Mouse (Mus musculus): ENCODE results near the gene Olfr401. TPM values are rescaled to one million over a fixed set of nuclear protein-coding genes. Genes with fewer than 3 reads are reported as not detected.
"Not testable (repeated sequence)": the region's sequence is repeated elsewhere in the genome, so short reads cannot be mapped to it uniquely, and the experiment has no call there.

The Olfr401 gene
- total RNA-seq (2017): not detected in 2 replicates

DNA sequence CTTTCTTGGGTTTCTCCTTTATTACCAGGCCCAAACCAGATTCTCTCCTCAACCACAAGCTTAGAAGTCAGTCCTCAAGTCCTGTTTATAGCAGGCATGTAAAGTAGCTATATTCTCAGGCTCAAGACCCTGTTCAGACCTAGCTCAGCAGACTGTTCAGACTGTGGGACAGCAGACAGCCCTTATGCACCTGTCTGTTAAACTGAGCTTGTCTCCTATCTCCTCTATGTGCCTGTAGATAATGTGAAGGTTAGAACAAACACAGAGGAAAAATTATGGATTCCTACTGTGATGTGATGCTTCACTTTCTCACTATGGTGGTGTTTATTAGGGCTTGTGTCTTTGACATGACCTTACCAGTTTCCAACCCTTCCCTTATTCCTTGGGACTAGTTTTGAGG is at the start of gene Olfr401:
Gene Olfr401 (plus strand): TSS at position 301 of the 400 bp plus-strand sequence.
- no peak for ATAC-seq (replicated peaks; ENCODE audit: low read depth, poor library complexity, severe bottlenecking)

- no peak for ATAC-seq (replicated peaks; ENCODE audit: low read depth, poor library complexity, severe bottlenecking)
Measured at GRCm38 (mm10) chr11:74069655-74070054, 43.9 kb upstream of the Olfr401 start, which contains the start of gene Zfp616. Gene Zfp616 (plus strand): TSS chr11:74069955.

- no peak for ATAC-seq (replicated peaks; ENCODE audit: low read depth, poor library complexity, severe bottlenecking)
Measured at GRCm38 (mm10) chr11:74100724-74101123, 12.8 kb upstream of the Olfr401 start.

DNA sequence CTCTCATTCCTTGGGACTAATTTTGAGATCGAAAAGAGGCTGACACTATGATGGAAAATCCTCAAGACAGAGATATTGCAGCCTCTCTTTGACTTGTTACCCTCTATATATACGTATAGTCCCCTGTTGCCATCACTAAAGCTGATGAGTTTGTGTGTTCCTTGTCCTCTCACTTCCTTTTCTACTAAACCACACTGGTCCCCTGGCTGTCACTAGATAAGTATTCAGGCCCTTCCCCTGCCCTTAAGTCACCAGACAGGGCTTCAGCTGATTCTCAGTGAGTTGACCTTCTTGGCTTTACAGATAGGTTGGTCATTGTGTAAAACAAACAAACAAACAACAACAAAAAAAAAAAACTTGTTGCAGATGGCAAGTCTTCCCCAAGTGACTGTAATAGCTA is 12.0 kb upstream of the Olfr401 start:
- ATAC-seq (replicated peaks; ENCODE audit: low read depth, poor library complexity, severe bottlenecking): no peak

GRCm38 (mm10) chr11:74105066-74105465 is 8.4 kb upstream of the Olfr401 start:
- no peak for ATAC-seq (replicated peaks; ENCODE audit: low read depth, poor library complexity, severe bottlenecking)

- not testable (repeated sequence) for ATAC-seq (replicated peaks; ENCODE audit: low read depth, poor library complexity, severe bottlenecking)
Measured at GRCm38 (mm10) chr11:74140001-74140400, 26.5 kb downstream of the Olfr401 start.

GRCm38 (mm10) chr11:74145866-74146265 is 32.4 kb downstream of the Olfr401 start:
- no peak for ATAC-seq (replicated peaks; ENCODE audit: low read depth, poor library complexity, severe bottlenecking)

GRCm38 (mm10) chr11:74153229-74153628 is 39.7 kb downstream of the Olfr401 start, which contains the start of gene Olfr402:
Gene Olfr402 (plus strand): TSS chr11:74153529.
- no peak for ATAC-seq (replicated peaks; ENCODE audit: low read depth, poor library complexity, severe bottlenecking)

DNA sequence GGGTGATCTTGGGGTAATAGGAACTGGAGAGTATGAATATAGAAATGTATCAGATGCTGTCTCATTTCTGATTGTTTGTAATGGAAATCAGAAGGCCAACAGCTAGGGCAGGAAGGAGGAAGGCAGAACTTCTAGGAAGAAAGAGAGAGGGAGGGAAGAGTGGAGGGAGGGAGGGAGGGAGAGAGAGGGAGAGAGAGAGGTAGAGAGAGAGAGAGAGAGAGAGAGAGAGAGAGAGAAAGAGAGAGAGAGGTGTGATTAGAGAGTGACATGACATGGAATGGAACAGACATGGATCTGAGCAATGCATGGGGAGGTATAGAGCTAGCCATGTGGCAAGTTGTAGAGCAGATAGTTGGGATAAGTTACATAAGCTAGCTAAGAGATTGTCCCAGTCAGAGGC is 55.3 kb downstream of the Olfr401 start:
- no peak for ATAC-seq (replicated peaks; ENCODE audit: low read depth, poor library complexity, severe bottlenecking)

Other genes starting within 250 kb of the Olfr401 start
- not detected in 2 replicates for gene Olfr394, start 222.9 kb upstream of the Olfr401 start, total RNA-seq (2017)
- not detected in 2 replicates for gene Olfr395, start 204.4 kb upstream of the Olfr401 start, total RNA-seq (2017)
- gene Olfr23, start 177.0 kb upstream of the Olfr401 start, total RNA-seq (2017): not detected in 2 replicates
- not detected in 2 replicates for gene Olfr397, start 152.9 kb upstream of the Olfr401 start, total RNA-seq (2017)
- gene Olfr398, start 123.3 kb upstream of the Olfr401 start, total RNA-seq (2017): not detected in 2 replicates
- gene Olfr139, start 57.2 kb upstream of the Olfr401 start, total RNA-seq (2017): not detected in 2 replicates
- not detected in 2 replicates for gene Olfr399, start 57.1 kb upstream of the Olfr401 start, total RNA-seq (2017)
- gene Zfp616, start 43.8 kb upstream of the Olfr401 start, total RNA-seq (2017): not detected in 2 replicates
- not detected in 2 replicates for gene Olfr402, start 39.8 kb downstream of the Olfr401 start, total RNA-seq (2017)
- gene Olfr403, start 72.5 kb downstream of the Olfr401 start, total RNA-seq (2017): not detected in 2 replicates
- gene Olfr43, start 97.7 kb downstream of the Olfr401 start, total RNA-seq (2017): not detected in 2 replicates
- gene Olfr406, start 146.1 kb downstream of the Olfr401 start, total RNA-seq (2017): not detected in 2 replicates
- gene Olfr59, start 170.0 kb downstream of the Olfr401 start, total RNA-seq (2017): not detected in 2 replicates
- gene Olfr410, start 224.3 kb downstream of the Olfr401 start, total RNA-seq (2017): not detected in 2 replicates
- not detected in 2 replicates for gene Olfr411, start 238.9 kb downstream of the Olfr401 start, total RNA-seq (2017)
- gene Olfr412, start 248.4 kb downstream of the Olfr401 start, total RNA-seq (2017): not detected in 2 replicates

Measured in common myeloid progenitor, adult 5-6 weeks (primary cell).